Mouse (Mus musculus) left cerebral cortex, postnatal 10 days (tissue): ENCODE data around the gene Lsmem1. TPM values are rescaled to one million over a fixed set of nuclear protein-coding genes. Genes with fewer than 3 reads are reported as not detected.
A peak's percentile ranks its signal among the peaks of the same experiment; 100 is the strongest.

Experiments used
- DNase-seq, 2 experiments: peaks; one replicate each; pipeline ENCODE4 v3.0.0; 2021 to 2022; ENCODE audit warnings: low spot score in 2 of 2, mixed read lengths in 1 of 2; ENCODE audit errors: extremely low spot score in 1 of 2
- intact Hi-C: fragments of 180-260 bp; cut with DNase I; formaldehyde crosslinking; loops from one replicate; pipeline ENCODE4 v1.15.1; 2025
- total RNA-seq, 2 experiments: library from RNA; stranded (reverse); gene quantifications; 2 replicates each; pipeline ENCODE4 v1.2.3; 2021

Lsmem1 gene
- 1 to 10 TPM in 1 of 2 experiments, under 1 TPM in 1; 0.92 to 1.7 TPM for total RNA-seq

DNA sequence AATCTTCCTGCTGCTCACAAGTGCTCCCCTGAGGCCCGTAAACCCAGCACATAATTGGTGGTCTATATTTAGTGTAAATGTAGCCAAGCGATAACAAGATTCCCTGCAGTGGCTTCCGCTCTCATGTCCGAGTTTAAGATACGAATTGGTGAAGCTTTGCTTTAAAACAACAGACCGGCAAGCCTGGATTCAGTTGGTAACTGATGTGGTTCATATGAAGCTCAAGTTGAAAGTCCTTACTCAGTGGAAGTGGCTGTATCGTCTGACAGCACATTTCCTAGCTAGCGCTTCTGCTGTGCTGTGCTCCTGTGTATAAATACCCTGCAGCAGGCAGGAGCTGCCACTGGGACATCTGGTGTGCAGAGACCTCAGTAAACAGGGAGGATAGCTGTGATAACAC lies at the start of gene Lsmem1:
Lsmem1 (minus strand) TSS at position 189 of the 400 bp plus-strand sequence.
- intact Hi-C loops = no loop called here
- no peak for DNase-seq

DNA sequence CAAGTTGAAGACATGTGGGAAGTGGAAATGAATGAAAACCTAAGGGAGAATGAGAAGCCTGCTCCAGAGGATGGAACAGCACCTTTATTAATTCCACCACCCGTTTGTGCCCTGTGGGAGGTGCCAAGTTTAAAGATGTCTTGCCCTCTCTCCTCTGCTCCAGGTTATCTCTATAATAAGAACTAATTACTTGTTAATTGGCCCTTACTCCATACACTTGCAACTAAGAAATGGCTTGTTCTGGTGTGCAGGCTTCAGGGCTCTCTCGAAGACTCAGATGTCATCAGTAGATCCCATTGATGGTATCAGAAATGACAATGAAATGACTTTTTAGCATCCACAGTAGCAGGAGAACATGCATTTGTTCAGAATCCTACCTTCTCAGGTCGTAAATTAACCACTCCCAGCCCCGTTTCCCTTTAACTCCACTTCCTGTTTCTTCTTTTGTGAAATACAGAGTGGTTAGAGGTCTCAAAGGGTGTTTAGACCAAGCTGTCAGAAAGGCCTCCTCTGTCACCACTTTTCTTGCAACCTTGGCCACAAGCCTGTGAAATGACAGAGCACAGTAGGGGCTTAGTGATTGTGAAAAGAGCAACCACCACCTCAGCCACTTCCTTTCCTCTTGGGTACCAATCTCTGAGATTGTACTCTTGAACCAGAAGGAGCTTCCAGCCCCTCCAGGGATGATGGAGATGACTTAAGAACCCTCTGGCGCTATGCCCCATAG lies 49.3 kb upstream of the Lsmem1 start, which contains the start of gene Ifrd1:
Ifrd1 (minus strand) TSS at position 51 of the 727 bp plus-strand sequence.
- DNase-seq = no peak
- intact Hi-C loops = no loop called here

DNA sequence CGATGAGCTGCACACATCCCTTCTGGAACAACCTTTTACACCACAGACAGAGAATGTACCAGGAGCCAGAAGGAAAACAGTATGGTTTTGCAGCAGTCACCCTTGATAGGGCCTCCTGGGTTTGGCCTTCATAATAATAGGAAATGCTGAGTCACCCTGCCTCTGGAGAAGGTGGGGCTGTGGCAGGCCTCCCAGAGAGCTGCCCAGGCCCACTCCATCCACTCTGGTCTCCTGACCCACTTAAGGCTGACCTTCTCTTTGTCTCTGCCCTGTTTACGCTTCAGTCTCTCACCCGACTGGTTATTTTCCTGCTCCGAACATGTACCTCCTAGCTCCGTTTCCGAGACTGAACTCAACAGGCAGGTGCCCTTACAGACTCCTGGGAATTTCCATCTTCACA lies 48.7 kb upstream of the Lsmem1 start:
- DNase-seq = no peak
- intact Hi-C loops = no loop called here

DNA sequence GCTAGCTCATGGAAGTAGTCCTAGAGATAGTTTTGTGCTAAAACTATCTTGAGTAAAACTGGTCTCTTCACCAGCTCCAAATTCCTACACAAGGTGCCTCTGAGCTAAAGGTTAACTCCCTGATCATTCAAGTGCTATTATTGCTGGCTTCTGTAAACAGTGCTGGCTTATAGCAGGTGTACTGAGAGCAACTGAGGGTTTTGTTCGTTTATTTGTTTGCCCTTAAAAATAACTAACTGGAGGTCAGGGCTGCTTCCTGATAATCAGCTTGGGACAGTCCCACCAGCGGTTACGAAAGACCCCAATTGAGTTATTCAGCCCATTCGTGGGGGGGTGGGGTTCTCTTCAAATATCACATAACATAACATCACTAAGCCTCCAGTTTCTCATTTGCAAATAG lies 48.1 kb upstream of the Lsmem1 start:
- intact Hi-C loops = no loop called here
- DNase-seq = no peak

DNA sequence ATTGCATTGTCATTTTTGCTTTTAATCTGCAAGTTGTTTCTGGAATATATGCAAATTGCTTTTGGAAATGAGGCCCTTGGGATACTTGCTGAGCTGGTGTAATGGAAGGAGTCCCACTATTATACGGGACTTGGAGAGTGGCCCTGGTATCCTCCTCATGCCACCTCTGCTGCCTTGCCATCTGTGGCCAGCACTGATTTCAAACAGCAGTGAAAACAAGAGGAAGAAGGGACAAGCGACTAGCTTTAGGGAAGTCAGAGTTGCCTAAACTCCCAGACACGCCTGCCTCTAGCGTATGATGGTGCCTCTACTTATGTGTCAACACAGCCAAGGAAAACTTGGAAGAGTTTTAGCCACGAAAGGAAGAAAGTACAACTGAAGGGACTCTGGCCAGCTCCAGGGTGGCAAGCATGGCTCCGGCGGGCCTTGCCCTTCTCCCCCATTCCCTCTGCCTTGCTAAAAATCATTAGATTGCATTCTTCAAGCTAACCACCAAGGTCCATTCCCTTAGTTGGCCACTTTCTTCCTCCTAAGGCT lies 46.2 kb upstream of the Lsmem1 start:
- no peak for DNase-seq
- intact Hi-C loops = no loop called here

DNA sequence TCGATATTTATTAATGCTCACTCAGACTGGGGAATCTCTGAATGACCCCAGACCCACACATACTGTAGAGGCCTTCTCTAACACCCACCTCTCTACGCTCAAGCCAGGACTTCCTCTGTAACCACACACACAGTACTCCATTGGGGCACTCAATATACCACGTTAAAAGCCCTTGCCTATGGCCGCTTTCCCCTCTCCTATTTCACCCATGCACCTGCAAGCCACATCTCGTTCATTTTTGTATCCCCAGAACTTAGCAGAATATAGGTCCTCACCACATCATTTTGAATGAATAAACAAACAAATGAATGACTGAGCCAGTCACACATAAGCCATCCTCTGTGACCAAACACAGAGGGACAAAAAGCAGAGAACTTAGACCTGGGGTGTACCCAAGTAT lies 45.6 kb upstream of the Lsmem1 start:
- intact Hi-C loops = no loop called here
- no peak for DNase-seq

DNA sequence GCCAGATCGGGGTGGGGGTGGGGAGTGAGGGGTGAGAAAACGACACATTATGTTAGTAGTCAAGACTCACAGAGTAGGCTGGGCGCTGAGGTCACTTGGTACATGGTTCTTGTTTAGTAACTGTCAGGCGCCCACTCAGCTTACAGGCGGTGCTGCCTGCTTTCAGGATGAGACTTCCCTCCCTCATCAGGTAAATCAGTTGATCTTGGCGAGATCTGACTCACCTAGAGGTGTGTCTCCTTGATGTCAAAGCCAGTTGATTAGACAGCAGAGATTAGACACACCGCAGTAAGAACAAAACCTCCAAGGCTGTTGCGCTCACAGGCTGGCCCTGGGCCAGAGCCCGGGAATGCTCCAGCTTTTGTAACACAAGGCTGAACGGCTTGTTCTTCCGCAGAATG lies 44.5 kb upstream of the Lsmem1 start:
- intact Hi-C loops = no loop called here
- peak in 1 of 2 experiments; percentile 51 for DNase-seq

DNA sequence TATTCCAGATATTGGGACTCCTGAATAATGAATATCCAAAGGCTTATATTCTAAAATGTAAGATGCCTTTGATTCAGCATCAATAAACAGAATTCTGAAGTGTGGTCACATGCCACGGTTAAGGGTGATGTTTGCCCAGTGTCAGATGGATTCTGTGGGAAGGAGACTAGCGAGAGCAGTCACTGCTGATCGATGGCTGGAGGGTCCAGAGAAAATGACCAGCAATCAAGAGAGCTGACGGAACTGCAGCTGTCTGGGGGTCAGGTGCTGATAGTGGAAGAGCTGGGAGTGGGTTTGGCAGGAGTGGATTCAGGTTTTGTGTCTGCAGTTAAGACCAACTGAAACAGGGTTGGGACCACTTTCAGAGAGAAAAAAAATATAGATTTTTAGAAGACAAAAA lies 44.0 kb upstream of the Lsmem1 start:
- intact Hi-C loops = no loop called here
- DNase-seq = no peak

DNA sequence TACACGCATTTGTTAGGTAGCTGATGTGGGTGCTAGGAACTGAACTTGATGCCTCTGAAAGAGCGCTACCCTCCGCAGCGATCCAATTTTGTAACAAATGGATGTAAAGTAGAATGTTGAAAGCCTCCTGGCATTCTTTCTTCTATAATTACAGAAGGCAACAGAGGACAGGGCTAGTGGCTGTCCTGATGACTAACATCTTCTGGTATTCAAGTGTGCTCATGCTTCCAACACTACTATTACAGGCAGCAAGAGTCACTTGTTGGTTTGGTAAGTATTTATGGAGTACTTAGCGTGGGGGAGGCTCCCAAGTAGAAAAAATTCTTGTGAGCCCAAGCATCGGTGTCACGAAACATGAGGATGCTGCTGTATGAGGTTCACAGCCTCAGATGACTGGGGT lies 39.9 kb upstream of the Lsmem1 start:
- no peak for DNase-seq
- intact Hi-C loops = no loop called here

DNA sequence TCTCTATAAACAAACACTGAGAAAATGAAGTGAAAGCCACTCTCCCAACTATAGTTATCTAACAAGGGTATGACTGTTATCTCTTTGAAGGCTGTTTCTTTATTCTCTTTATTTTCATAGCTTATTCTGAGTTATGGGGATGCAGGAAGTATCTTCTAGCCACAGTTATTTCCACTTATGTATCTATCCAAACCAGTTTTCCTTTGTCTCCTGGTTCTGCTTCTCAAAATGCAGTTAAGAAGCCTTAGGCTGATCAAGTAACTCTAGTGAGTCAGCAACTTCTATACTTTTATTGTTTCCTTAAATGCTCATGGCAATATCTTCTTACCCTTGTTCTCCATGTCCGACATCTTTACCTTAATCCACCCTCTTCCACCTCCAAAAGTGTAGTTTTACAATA lies 32.9 kb upstream of the Lsmem1 start:
- intact Hi-C loops = no loop called here
- no peak for DNase-seq

DNA sequence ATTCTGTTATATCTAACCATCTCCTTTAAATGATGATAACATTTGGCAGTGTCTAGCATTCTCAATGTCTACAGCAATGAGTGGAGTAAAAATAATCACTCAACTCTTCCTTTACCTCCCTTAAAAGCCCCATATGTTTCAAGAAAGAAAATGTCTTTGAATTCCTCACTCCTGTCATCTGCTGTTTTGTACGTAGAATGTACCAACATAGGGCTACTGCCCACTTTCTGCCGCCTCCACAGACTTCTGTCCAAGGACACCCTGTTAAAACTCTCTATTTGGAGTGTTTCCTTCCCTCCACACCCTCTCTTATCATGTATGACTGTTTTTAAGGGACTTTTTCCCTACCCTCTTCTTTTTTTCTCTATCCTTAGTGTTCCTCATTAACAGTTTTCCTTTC lies 32.3 kb upstream of the Lsmem1 start:
- DNase-seq = no peak
- intact Hi-C loops = no loop called here

DNA sequence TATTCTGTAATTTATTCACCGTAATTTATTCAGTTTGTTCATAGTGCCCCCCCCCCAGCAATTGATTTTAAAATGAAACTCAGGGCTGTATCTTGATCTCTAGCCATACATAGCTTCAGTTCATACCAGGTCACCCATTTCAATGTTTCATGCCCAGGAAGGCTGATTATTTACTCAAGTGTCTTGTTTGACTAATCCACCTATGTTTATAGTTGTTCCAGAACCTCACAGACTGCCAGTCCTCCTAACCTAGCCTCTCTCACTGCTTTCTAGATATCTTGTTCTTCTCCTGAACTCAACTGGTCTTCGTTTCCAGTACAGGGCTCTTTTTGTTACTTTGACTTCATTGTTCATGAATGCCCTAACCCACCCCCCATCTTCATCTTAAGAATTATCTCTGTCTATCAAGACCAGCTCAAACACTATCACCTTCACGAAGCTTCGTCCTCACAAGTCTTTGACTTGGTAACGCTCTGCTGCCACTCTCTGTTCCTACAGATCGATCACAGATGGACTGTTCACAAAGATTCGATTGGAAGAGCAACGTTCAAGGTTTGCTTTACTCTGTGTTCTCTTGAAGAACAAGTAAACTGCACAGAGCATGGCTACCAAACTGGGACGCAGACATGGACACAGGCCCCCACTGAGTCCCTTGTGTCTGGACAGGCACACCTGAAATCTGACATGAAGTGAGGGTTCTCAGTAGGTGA lies 25.0 kb upstream of the Lsmem1 start:
- intact Hi-C loops = no loop called here
- DNase-seq = no peak

DNA sequence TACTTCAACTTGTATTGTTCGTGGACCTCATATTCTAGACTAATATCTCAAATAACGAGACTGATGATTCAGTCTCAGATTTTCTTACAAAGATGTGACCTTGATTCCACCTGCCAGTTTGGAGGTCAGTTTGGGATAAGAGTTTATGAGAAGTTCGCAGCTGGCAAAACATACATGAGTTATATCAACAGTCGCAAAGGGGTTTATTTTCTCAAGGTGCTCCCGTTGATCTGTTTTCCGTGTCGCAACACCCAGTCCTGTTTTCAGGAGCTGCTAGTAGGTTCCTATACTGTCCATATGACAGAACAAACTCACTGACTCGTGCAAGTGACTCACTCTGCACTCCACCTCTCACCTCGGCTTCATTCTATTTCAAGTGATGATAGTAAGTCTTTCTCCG lies 24.4 kb upstream of the Lsmem1 start:
- no peak for DNase-seq
- intact Hi-C loops = no loop called here

DNA sequence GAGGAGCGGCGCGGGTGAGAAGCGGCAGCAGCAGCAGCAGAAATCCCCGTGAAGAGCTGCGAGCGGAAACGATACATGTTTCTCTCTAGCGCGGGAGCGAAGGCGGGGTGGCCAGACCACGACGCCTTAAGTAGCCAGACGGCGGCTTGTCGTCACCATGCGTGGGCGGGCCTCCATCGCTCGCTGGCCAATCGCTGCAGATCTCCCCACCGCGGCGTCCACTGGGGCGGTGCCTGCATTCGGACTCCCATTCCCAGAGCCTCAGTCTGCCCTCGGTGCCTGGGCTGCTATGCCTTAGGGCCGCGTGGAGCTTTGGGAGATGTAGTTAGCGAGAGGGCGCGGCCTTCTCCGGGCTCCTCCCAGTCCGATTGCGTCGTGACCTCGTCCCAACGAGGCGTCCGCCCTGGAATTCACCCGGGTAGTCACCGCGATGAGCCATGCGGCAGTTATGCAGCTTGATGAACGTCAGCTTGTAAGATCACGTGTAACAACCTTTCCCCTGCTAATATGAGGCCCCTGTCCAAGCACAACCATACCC lies 23.9 kb upstream of the Lsmem1 start:
- intact Hi-C loops = no loop called here
- DNase-seq = peak; percentile 100

DNA sequence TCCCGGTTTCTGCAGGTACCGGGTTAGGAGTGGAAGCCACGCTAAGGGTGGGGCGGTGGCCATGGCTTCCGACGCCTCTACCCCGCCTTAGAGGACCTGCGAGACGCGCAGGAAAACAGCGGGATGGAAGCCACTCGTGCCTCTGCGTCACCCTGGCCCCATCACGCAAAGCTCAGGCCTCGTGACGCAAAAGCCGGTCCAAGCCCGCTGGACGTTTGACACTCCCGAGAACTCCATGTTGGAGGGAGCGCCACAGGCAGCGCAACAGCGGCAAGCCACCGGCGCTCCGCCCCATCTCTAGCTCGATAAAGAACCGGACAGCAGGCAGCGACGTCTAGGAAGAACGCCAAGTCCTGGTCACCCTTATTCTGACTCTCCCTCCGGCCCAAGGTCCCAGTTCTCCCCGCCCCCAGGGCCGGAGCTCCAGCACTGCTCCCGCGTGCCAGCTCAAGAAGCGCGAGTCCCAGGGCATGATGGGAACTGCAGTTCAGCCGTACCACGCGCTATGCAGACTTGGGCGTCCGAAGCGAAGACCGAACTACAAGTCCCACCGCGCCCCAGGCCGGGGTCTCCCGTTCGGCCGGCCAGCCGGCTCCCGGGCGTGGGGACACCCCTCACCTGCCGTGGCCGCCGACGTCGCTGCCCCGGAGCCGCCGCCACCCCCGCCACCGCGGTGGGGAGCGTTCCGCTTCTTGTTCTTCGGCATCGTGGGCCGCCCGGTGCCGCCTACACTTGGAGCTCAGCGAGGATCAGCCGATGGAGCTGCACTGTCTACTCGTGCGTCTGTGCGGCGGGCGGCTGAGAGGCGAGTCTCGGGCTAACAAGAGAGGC lies 23.2 kb upstream of the Lsmem1 start:
- DNase-seq = peak; percentile 95 to 97
- intact Hi-C loops = no loop called here

DNA sequence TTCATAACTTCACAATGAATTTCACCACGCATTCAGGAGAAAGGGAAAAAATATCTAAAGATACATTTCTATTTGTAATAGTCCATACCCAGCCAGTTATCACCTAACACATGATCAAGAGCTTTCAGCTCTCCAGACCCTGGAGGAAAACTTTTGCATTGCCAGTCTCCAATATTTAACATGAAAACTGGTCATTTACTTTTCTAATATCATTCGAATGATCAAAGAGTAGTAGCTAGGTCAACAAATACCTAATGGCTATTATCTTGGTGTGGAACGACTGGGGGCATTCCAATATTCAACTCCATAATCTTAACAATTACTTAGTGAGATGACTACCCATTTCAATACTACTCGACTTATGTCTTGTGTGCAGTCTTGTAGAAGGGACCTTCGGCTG lies 22.3 kb upstream of the Lsmem1 start:
- intact Hi-C loops = no loop called here
- no peak for DNase-seq

DNA sequence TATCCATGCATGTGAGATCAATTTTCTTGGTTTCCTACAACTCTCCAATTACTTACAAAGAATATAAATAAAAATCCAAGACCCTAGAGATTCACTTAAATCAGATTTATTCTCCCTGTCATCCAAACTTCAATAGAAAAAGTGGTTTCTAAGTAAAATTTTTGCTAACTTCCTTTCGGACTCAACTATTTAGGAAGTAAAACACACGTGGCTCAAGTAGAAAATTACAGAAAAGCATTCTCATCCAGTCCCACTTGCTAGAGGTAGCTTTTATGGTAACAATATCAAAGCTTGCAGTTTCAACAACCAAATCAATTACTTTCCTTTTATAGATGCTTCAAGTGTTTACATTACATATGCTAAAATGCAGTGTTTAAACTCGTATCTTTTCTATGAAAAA lies 21.6 kb upstream of the Lsmem1 start:
- DNase-seq = no peak
- intact Hi-C loops = no loop called here

DNA sequence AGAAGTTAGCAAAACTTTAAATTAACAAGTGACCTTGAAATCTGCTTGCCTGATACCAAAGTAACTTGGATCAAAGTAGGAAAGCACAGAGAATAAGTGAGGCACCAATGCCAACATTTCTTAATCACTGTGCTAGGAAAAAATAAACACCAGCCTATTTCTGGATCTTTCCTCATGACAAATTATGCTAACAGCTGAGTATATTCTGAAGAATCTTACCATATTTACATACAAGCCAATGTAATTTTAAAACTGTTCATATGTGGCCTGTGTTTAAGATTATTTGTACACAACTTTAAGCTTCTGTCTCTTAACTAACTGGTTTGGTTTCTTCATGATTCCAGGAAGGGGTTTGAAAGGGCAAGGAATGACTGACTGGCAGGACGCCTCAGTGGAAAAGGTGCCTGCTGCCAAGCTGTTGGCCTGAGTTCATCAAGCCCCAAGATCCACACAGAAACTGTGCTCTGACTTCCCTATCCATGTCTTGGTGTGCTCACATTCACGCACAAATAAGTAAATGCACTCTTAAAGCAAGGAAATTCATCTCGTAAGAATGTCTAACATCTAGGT lies 20.8 kb upstream of the Lsmem1 start:
- DNase-seq = no peak
- intact Hi-C loops = no loop called here

DNA sequence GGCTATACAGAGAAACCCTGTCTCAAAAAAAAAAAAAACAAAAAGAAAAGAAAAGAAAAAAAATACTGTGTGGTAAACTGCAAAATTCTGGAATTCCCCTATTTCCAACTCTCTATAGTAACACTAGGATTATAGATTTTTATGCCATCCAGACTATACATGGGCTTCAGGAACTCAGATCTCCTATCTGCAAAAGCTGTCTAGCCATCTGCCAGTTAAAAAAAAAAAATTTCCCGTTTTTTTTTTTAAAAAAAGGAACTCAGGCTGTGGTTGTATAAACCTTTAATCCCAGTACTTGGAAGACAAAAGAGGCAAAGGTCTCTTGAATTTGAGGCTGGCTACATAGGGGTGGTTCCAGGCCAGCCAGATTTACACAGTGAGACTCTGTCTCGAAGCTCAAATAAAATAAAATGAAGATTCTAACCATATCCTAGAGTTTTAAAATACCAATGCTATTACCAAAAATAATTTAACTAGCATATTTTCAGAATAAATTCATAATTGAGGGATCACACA lies 19.2 kb upstream of the Lsmem1 start:
- intact Hi-C loops = no loop called here
- DNase-seq = no peak
